Mouse (Mus musculus): ENCODE data around the gene Kcna3. TPM values are rescaled to one million over a fixed set of nuclear protein-coding genes. Genes with fewer than 3 reads are reported as not detected.

Kcna3 gene
- total and polyA plus RNA-seq, 3 experiments: 0.23 to 1.1 (median 0.84) TPM

GRCm38 (mm10) chr3:107002249-107003123 lies 33.5 kb upstream of the Kcna3 start:
- intact Hi-C loops (cut with DNase I): no loop called here
- H3K79me2 ChIP-seq (replicated peaks; ENCODE audit: control insufficient read depth, insufficient read depth, low read length): no peaks in the 10 kb centered on the region
- H3K9ac ChIP-seq (ENCODE audit: low read depth, low read length): no peak overlapping the region
- H3K4me3 ChIP-seq: no peak overlapping the region
- no peaks in the 10 kb centered on the region for H3K4me1 ChIP-seq (ENCODE audit: control insufficient read depth, insufficient read depth, low read length)
- H3K36me3 ChIP-seq (ENCODE audit: control insufficient read depth, insufficient read depth, low read length): no peaks in the 10 kb centered on the region
- 69% methylated on average over 8 of the region's 8 CpGs for WGBS
- H3K27me3 ChIP-seq (ENCODE audit: control insufficient read depth, insufficient read depth, low read length): no peaks in the 10 kb centered on the region
- TF ChIP-seq POLR2A (IDR thresholded peaks at IDR 0.05; ENCODE audit: insufficient read depth, low read depth, low read length) (no peak), CTCF (IDR thresholded peaks at IDR 0.05) (no peak), EP300 (IDR thresholded peaks at IDR 0.05; ENCODE audit: insufficient read depth, low read depth, low read length) (no peak)
- H3K27ac ChIP-seq: no peak overlapping the region
- DNase-seq: no peak

GRCm38 (mm10) chr3:107009329-107010076 lies 26.5 kb upstream of the Kcna3 start:
- no peaks in the 10 kb centered on the region for H3K27me3 ChIP-seq (ENCODE audit: control insufficient read depth, insufficient read depth, low read length)
- 57% methylated on average over 4 of the region's 4 CpGs for WGBS

GRCm38 (mm10) chr3:107018286-107018685 lies 17.7 kb upstream of the Kcna3 start:
- Histone ChIP-seq H3K36me3 (ENCODE audit: control insufficient read depth, insufficient read depth, low read length) (no peaks in the 10 kb centered on the region), H3K9ac (ENCODE audit: low read depth, low read length) (no peak overlapping the region), H3K27me3 (ENCODE audit: control insufficient read depth, insufficient read depth, low read length) (no peaks in the 10 kb centered on the region), H3K4me1 (ENCODE audit: control insufficient read depth, insufficient read depth, low read length) (no peaks in the 10 kb centered on the region), H3K79me2 (replicated peaks; ENCODE audit: control insufficient read depth, insufficient read depth, low read length) (no peaks in the 10 kb centered on the region), H3K4me3 (no peak overlapping the region), H3K27ac (no peak overlapping the region)
- TF ChIP-seq POLR2A (IDR thresholded peaks at IDR 0.05; ENCODE audit: insufficient read depth, low read depth, low read length) (no peak), CTCF (IDR thresholded peaks at IDR 0.05) (no peak), EP300 (IDR thresholded peaks at IDR 0.05; ENCODE audit: insufficient read depth, low read depth, low read length) (no peak)
- intact Hi-C loops (cut with DNase I): no loop called here
- WGBS: 55% methylated on average over 2 of the region's 2 CpGs
- no peak for DNase-seq

More at GRCm38 (mm10) chr3:107009329-107010076, 26.5 kb upstream of the Kcna3 start:
- Histone ChIP-seq H3K4me3 (no peak overlapping the region), H3K4me1 (ENCODE audit: control insufficient read depth, insufficient read depth, low read length) (no peaks in the 10 kb centered on the region), H3K27ac (no peak overlapping the region), H3K36me3 (ENCODE audit: control insufficient read depth, insufficient read depth, low read length) (no peaks in the 10 kb centered on the region), H3K9ac (ENCODE audit: low read depth, low read length) (no peak overlapping the region), H3K79me2 (replicated peaks; ENCODE audit: control insufficient read depth, insufficient read depth, low read length) (no peaks in the 10 kb centered on the region)
- intact Hi-C loops (cut with DNase I): no loop called here
- TF ChIP-seq CTCF (IDR thresholded peaks at IDR 0.05): no peak
- no peak for TF ChIP-seq POLR2A (IDR thresholded peaks at IDR 0.05; ENCODE audit: insufficient read depth, low read depth, low read length)
- no peak for TF ChIP-seq EP300 (IDR thresholded peaks at IDR 0.05; ENCODE audit: insufficient read depth, low read depth, low read length)
- no peak for DNase-seq

DNA sequence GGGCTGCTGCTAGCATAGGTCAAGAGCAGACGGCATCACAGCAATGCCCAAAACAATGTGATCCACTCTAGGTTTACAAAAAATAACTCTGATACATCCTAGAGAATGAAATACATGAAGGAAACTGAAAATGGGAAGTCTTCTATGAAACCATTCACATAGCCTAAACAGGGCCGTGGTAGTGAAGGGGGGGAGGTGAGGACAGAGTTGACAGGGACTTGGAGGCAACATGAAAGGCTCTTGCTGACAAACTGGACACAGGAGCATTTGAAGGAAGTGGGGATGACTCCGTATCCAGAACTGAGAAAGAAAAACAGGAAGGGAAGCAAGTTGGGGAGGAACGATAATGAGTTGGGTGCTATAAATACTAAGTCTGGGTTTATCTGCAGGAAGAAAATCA lies 4.4 kb upstream of the Kcna3 start:
- Histone ChIP-seq H3K9ac (ENCODE audit: low read depth, low read length) (no peak overlapping the region), H3K27ac (no peak overlapping the region), H3K4me3 (no peak overlapping the region), H3K79me2 (replicated peaks; ENCODE audit: control insufficient read depth, insufficient read depth, low read length) (no peaks in the 10 kb centered on the region), H3K36me3 (ENCODE audit: control insufficient read depth, insufficient read depth, low read length) (no peaks in the 10 kb centered on the region), H3K4me1 (ENCODE audit: control insufficient read depth, insufficient read depth, low read length) (no peaks in the 10 kb centered on the region), H3K27me3 (ENCODE audit: control insufficient read depth, insufficient read depth, low read length) (peaks cover 10% of the 10 kb centered on the region)
- 25% methylated on average over 4 of the region's 4 CpGs for WGBS
- TF ChIP-seq EP300 (IDR thresholded peaks at IDR 0.05; ENCODE audit: insufficient read depth, low read depth, low read length): no peak
- TF ChIP-seq CTCF (IDR thresholded peaks at IDR 0.05): no peak
- no peak for TF ChIP-seq POLR2A (IDR thresholded peaks at IDR 0.05; ENCODE audit: insufficient read depth, low read depth, low read length)
- DNase-seq: no peak
- intact Hi-C loops (cut with DNase I): no loop called here

- H3K27ac ChIP-seq: no peak overlapping the region
- intact Hi-C loops (cut with DNase I): no loop called here
- no peaks in the 10 kb centered on the region for H3K79me2 ChIP-seq (replicated peaks; ENCODE audit: control insufficient read depth, insufficient read depth, low read length)
- no peak overlapping the region for H3K4me3 ChIP-seq
- no peak for DNase-seq
- no peaks in the 10 kb centered on the region for H3K4me1 ChIP-seq (ENCODE audit: control insufficient read depth, insufficient read depth, low read length)
- WGBS: 67% methylated on average over 2 of the region's 2 CpGs
- no peak overlapping the region for H3K9ac ChIP-seq (ENCODE audit: low read depth, low read length)
- peaks cover 15% of the 10 kb centered on the region for H3K27me3 ChIP-seq (ENCODE audit: control insufficient read depth, insufficient read depth, low read length)
- no peaks in the 10 kb centered on the region for H3K36me3 ChIP-seq (ENCODE audit: control insufficient read depth, insufficient read depth, low read length)
- TF ChIP-seq CTCF (IDR thresholded peaks at IDR 0.05) (no peak), POLR2A (IDR thresholded peaks at IDR 0.05; ENCODE audit: insufficient read depth, low read depth, low read length) (no peak), EP300 (IDR thresholded peaks at IDR 0.05; ENCODE audit: insufficient read depth, low read depth, low read length) (no peak)
These were observed 1.2 kb upstream of the Kcna3 start for GRCm38 (mm10) chr3:107034776-107035175.

All from heart, adult 2 months (tissue).